Mouse (Mus musculus): ENCODE measurements at regions not wholly inside any gene's neighbourhood (a gene's known extent, or its start where the extent isn't known, plus 50 kb on each side); places are given as distances from the start of the nearest gene placed in this dataset.

DNA sequence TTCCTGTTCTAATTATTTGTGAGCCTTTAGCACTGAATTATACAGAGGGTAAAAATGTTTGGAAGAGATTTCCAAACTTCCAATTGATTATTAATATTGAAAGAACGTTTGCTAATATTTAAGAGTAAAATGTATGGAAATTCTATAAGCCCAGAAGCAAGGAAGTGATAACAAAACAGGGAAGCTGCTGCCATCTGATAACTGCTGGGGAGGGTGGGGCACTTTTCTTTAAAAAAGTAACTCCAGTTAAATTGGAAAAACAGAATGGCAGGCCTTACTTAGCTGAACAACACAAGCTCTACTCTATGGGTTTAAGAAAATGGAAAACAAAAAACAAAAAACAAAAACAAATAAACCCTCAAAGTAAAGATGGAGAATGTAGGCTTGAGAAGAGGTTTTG, 1327.7 kb downstream of the Hace1 start:
- Histone ChIP-seq H3K27me3 (ENCODE audit: control insufficient read depth, insufficient read depth, low read length, poor library complexity, severe bottlenecking) (no peaks in the 10 kb centered on the region), H3K9ac (ENCODE audit: low read depth, poor library complexity, severe bottlenecking) (no peak overlapping the region), H3K27ac (ENCODE audit: insufficient read depth, low read length) (no peak overlapping the region), H3K4me1 (ENCODE audit: control insufficient read depth, insufficient read depth, low read length) (no peaks in the 10 kb centered on the region), H3K36me3 (ENCODE audit: control insufficient read depth, insufficient read depth, low read length, poor library complexity, severe bottlenecking) (no peaks in the 10 kb centered on the region), H3K9me3 (replicated peaks; ENCODE audit: control insufficient read depth, insufficient read depth, low read length, poor library complexity, severe bottlenecking) (no peaks in the 10 kb centered on the region), H3K4me3 (ENCODE audit: low read depth, low read length) (no peak overlapping the region)
- TF ChIP-seq POLR2A (IDR thresholded peaks at IDR 0.05; ENCODE audit: insufficient read depth, low read length) (no peak), CTCF (IDR thresholded peaks at IDR 0.05; ENCODE audit: low read depth, low read length) (no peak), EP300 (IDR thresholded peaks at IDR 0.05; ENCODE audit: insufficient read depth, low read depth, low read length) (no peak)

DNA sequence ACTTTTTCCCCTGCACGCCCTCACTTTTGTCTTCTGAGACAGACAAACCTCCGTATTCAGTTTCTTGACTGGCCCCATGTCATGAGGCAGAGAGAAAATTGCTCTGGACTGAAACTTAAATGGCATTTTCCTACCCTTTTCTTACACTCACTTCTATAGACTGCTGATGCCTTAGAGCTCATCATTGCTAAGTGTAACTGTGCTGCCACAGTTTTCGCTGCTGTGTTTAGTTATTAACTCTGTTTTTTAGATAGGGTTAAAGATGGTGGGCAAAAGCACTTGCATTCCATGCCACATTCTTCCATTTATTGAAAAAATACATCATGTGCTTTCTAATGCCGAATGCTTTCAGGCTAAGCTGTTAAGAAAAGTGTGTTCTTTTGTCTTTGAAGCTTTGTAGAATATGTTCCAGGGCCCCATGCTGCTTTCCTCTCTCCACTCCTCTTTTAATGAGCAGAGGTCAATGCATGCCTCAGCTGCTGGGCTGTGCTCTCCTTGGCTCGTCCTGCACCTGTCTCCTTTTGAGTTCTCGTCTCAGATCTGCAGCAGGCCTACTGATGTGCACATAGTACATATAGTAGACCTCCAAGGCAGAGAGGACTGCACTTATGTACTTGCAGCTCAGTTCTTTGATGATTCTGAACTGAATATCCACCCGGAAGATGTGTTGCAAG, 1345.0 kb downstream of the Hace1 start:
- Histone ChIP-seq H3K27ac (ENCODE audit: insufficient read depth, low read length) (no peak overlapping the region), H3K27me3 (ENCODE audit: control insufficient read depth, insufficient read depth, low read length, poor library complexity, severe bottlenecking) (no peaks in the 10 kb centered on the region), H3K4me3 (ENCODE audit: low read depth, low read length) (no peak overlapping the region), H3K36me3 (ENCODE audit: control insufficient read depth, insufficient read depth, low read length, poor library complexity, severe bottlenecking) (no peaks in the 10 kb centered on the region), H3K9me3 (replicated peaks; ENCODE audit: control insufficient read depth, insufficient read depth, low read length, poor library complexity, severe bottlenecking) (no peaks in the 10 kb centered on the region), H3K9ac (ENCODE audit: low read depth, poor library complexity, severe bottlenecking) (no peak overlapping the region), H3K4me1 (ENCODE audit: control insufficient read depth, insufficient read depth, low read length) (no peaks in the 10 kb centered on the region)
- TF ChIP-seq EP300 (IDR thresholded peaks at IDR 0.05; ENCODE audit: insufficient read depth, low read depth, low read length) (0 out of 2 replicates have a peak, but pooled peaks have one; percentile 35), CTCF (IDR thresholded peaks at IDR 0.05; ENCODE audit: low read depth, low read length) (no peak)

DNA sequence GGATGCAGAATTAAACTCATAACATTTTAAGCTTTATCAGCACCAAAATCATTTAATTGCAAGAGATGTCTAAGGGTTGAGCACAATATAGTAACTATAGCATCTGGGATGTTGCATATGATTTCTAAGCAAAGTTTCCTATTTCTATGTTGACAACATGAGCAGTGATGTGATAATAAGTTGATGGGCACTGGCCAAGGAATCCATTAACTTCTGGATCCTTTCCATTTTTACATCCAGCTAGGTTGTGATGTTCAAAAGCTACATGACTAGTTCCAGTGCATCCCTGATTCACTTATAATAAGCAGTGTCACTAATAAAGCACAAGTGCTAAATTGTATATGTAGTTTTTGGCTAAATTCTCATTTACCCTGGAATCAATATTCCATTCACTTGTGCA, 1356.7 kb downstream of the Hace1 start:
- Histone ChIP-seq H3K27me3 (ENCODE audit: control insufficient read depth, insufficient read depth, low read length, poor library complexity, severe bottlenecking) (no peaks in the 10 kb centered on the region), H3K9ac (ENCODE audit: low read depth, poor library complexity, severe bottlenecking) (no peak overlapping the region), H3K4me3 (ENCODE audit: low read depth, low read length) (no peak overlapping the region), H3K4me1 (ENCODE audit: control insufficient read depth, insufficient read depth, low read length) (no peaks in the 10 kb centered on the region), H3K36me3 (ENCODE audit: control insufficient read depth, insufficient read depth, low read length, poor library complexity, severe bottlenecking) (no peaks in the 10 kb centered on the region), H3K27ac (ENCODE audit: insufficient read depth, low read length) (no peak overlapping the region), H3K9me3 (replicated peaks; ENCODE audit: control insufficient read depth, insufficient read depth, low read length, poor library complexity, severe bottlenecking) (no peaks in the 10 kb centered on the region)
- TF ChIP-seq EP300 (IDR thresholded peaks at IDR 0.05; ENCODE audit: insufficient read depth, low read depth, low read length), result no peak
- no peak for TF ChIP-seq POLR2A (IDR thresholded peaks at IDR 0.05; ENCODE audit: insufficient read depth, low read length)
- TF ChIP-seq CTCF (IDR thresholded peaks at IDR 0.05; ENCODE audit: low read depth, low read length), result no peak

DNA sequence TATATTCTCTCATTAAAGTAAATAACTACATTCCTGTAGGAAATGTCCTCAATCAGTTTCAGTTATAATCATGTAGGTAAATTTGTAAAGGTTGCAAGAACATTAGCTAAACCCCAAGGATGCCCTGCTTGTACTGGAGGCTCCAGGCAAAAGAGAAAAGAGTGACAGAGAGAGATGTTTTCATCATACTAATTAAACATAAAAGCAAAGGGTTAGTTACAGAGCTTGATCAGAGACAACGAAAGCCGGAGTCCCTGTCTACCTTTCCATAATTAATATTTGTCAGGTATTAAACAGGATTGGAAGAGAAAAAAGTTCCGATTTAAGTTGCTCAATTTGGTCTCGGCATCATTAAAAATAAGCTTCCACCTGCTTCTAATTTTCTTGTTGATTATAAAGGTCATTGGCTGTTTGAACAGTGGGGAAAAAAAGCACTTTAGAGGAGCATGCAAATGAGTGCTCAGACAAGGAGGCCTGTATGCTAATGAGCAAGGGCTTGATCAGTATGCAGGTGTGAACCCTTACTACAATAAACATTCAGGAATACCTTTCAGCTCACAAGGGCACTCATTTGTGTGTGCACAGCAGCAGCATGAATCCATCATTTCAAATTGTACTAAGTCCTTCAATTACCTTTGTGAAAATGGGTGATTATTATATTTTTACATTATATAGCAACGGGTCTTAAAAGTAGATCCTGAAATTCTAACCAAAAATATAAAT, 1358.8 kb downstream of the Hace1 start:
- Histone ChIP-seq H3K27me3 (ENCODE audit: control insufficient read depth, insufficient read depth, low read length, poor library complexity, severe bottlenecking) (no peaks in the 10 kb centered on the region), H3K4me1 (ENCODE audit: control insufficient read depth, insufficient read depth, low read length) (no peaks in the 10 kb centered on the region), H3K4me3 (ENCODE audit: low read depth, low read length) (no peak overlapping the region), H3K9ac (ENCODE audit: low read depth, poor library complexity, severe bottlenecking) (no peak overlapping the region), H3K36me3 (ENCODE audit: control insufficient read depth, insufficient read depth, low read length, poor library complexity, severe bottlenecking) (no peaks in the 10 kb centered on the region), H3K27ac (ENCODE audit: insufficient read depth, low read length) (no peak overlapping the region), H3K9me3 (replicated peaks; ENCODE audit: control insufficient read depth, insufficient read depth, low read length, poor library complexity, severe bottlenecking) (no peaks in the 10 kb centered on the region)
- no peak for TF ChIP-seq POLR2A (IDR thresholded peaks at IDR 0.05; ENCODE audit: insufficient read depth, low read length)
- TF ChIP-seq EP300 (IDR thresholded peaks at IDR 0.05; ENCODE audit: insufficient read depth, low read depth, low read length), result no peak
- no peak for TF ChIP-seq CTCF (IDR thresholded peaks at IDR 0.05; ENCODE audit: low read depth, low read length)

DNA sequence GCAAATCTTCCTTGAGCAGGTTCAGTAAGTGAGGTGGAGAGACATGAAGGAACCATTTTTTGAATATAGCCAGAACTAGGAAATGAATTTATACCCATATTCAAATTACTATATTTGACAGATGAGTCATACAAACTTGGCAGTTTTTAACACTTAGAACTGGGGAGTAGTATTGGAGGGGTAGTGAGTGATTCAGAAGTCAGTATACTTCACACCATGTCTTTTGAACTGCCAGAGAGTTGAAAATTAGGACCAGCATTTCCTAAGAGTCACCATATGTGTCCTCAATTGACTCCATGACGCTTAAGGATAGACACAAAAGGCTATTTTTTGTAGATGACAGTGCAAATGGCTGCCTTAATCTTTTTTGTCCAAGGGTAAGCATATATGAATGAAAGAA, 1361.7 kb downstream of the Hace1 start:
- Histone ChIP-seq H3K27me3 (ENCODE audit: control insufficient read depth, insufficient read depth, low read length, poor library complexity, severe bottlenecking) (no peaks in the 10 kb centered on the region), H3K27ac (ENCODE audit: insufficient read depth, low read length) (no peak overlapping the region), H3K4me1 (ENCODE audit: control insufficient read depth, insufficient read depth, low read length) (no peaks in the 10 kb centered on the region), H3K9me3 (replicated peaks; ENCODE audit: control insufficient read depth, insufficient read depth, low read length, poor library complexity, severe bottlenecking) (no peaks in the 10 kb centered on the region), H3K4me3 (ENCODE audit: low read depth, low read length) (no peak overlapping the region), H3K9ac (ENCODE audit: low read depth, poor library complexity, severe bottlenecking) (no peak overlapping the region), H3K36me3 (ENCODE audit: control insufficient read depth, insufficient read depth, low read length, poor library complexity, severe bottlenecking) (no peaks in the 10 kb centered on the region)
- TF ChIP-seq CTCF (IDR thresholded peaks at IDR 0.05; ENCODE audit: low read depth, low read length), result no peak
- TF ChIP-seq EP300 (IDR thresholded peaks at IDR 0.05; ENCODE audit: insufficient read depth, low read depth, low read length), result no peak
- TF ChIP-seq POLR2A (IDR thresholded peaks at IDR 0.05; ENCODE audit: insufficient read depth, low read length), result no peak

DNA sequence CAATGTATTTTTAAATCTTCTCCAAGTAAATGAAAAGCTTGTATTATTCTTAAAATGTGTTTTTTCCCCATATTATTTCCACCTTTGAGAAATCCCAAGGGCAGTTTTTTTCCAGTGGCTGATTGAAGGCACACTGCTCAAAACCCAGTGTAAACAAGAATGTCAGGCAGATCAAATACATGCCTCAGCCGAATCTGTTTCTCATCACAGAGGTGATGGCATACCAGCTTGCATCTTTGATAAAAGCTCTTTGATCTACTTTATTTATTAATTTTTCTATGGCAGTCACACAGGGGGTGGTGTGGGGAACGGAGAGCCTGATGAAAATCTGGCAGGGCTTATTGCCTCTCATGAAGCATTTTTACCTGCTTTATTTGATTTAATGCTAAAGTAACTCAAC, 1362.2 kb downstream of the Hace1 start:
- Histone ChIP-seq H3K4me1 (ENCODE audit: control insufficient read depth, insufficient read depth, low read length) (no peaks in the 10 kb centered on the region), H3K9me3 (replicated peaks; ENCODE audit: control insufficient read depth, insufficient read depth, low read length, poor library complexity, severe bottlenecking) (no peaks in the 10 kb centered on the region), H3K27me3 (ENCODE audit: control insufficient read depth, insufficient read depth, low read length, poor library complexity, severe bottlenecking) (no peaks in the 10 kb centered on the region), H3K27ac (ENCODE audit: insufficient read depth, low read length) (no peak overlapping the region), H3K9ac (ENCODE audit: low read depth, poor library complexity, severe bottlenecking) (no peak overlapping the region), H3K36me3 (ENCODE audit: control insufficient read depth, insufficient read depth, low read length, poor library complexity, severe bottlenecking) (no peaks in the 10 kb centered on the region), H3K4me3 (ENCODE audit: low read depth, low read length) (no peak overlapping the region)
- TF ChIP-seq CTCF (IDR thresholded peaks at IDR 0.05; ENCODE audit: low read depth, low read length) (no peak), EP300 (IDR thresholded peaks at IDR 0.05; ENCODE audit: insufficient read depth, low read depth, low read length) (no peak), POLR2A (IDR thresholded peaks at IDR 0.05; ENCODE audit: insufficient read depth, low read length) (no peak)
